Comparison of ENCODE assay signal across 9 mouse cellular contexts in genomic region chr15:86201696-86202330, GRCm38 (mm10). TPM values are rescaled to one million over a fixed set of nuclear protein-coding genes. Genes with fewer than 3 reads are reported as not detected.
A peak's percentile ranks its signal among the peaks of the same experiment; 100 is the strongest.
DNase-seq lines count a peak whose midpoint lies in the region; ATAC-seq and TF ChIP-seq lines count a peak whose summit lies in the region.
"Had no signal": no experiment of that assay in that cellular context is flagged by ENCODE, and none has a peak within 500 bp of the region (broad histone marks: within the 10 kb centered on the region; RNA-seq: fewer than 3 reads in every experiment).

No protein-coding gene starts in this region.

- no peak overlapping the region for H3K4me2 ChIP-seq in heart, embryonic 14.5 days (ENCODE audit: low read length)
- no peak overlapping the region for H3K4me2 ChIP-seq in liver, embryonic 11.5 days

- no peak for TF ChIP-seq POLR2A in brain, embryonic 14.5 days (IDR thresholded peaks at IDR 0.05; ENCODE audit: borderline replicate concordance, extremely low read depth, insufficient read depth, insufficient read length, poor library complexity, severe bottlenecking)

- no peak for TF ChIP-seq CTCF in brain, embryonic 14.5 days (IDR thresholded peaks at IDR 0.05; ENCODE audit: borderline replicate concordance, extremely low read depth, insufficient read depth, insufficient read length)

- H3K4me3 ChIP-seq in heart, embryonic 14.5 days (ENCODE audit: control insufficient read depth in 1 of 2, insufficient read depth in 1 of 2, low read depth in 1 of 2, low read length in 2 of 2), result no peak overlapping the region
- H3K4me3 ChIP-seq in liver, embryonic 11.5 days (ENCODE audit: low read depth, low read length), result no peak overlapping the region

- intact Hi-C loops in heart, postnatal 25 days (cut with DNase I), result loop anchor here (10.0 kb wide), 1 partner anchor 47 kb away; no protein-coding TSS in a partner anchor

- no peak for DNase-seq in heart, postnatal 25 days (ENCODE audit: low spot score)
- DNase-seq in liver, embryonic 11.5 days (ENCODE audit: low spot score), result no peak
- DNase-seq in liver, result no peak
- DNase-seq in brain, embryonic 14.5 days (ENCODE audit: low read depth), result peak; percentile 43
- DNase-seq in lung, postnatal 4 days, result peak; percentile 59 to 66
- DNase-seq in frontal cortex, postnatal 14 days (ENCODE audit: low spot score in 2 of 2), result no peak
- DNase-seq in adrenal gland, postnatal 25 days, result no peak

- no peaks in the 10 kb centered on the region for H3K27me3 ChIP-seq in heart, embryonic 14.5 days (ENCODE audit: control insufficient read depth, insufficient read depth, low read length)
- no peaks in the 10 kb centered on the region for H3K27me3 ChIP-seq in liver, embryonic 11.5 days (replicated peaks; ENCODE audit: control insufficient read depth, insufficient read depth, low read length)

- ATAC-seq in heart, embryonic 14.5 days (ENCODE audit: insufficient number of reproducible peaks, insufficient read depth, low FRiP score, low read depth), result no peak
- no peak for ATAC-seq in liver, embryonic 11.5 days (replicated peaks; ENCODE audit: low FRiP score)
- ATAC-seq: activated CD4-positive, CD25-positive, alpha-beta regulatory T cell, adult 4 months had no signal

- peaks cover 4 to 13% of the 10 kb centered on the region in 2 experiments; a peak in 3 of 4 replicates for H3K4me1 ChIP-seq in heart, embryonic 14.5 days (ENCODE audit: control insufficient read depth in 2 of 2, insufficient read depth in 2 of 2, low read length in 2 of 2)
- peaks cover 20% of the 10 kb centered on the region for H3K4me1 ChIP-seq in liver, embryonic 11.5 days (replicated peaks; ENCODE audit: control insufficient read depth, insufficient read depth, low read length)

- 63% methylated on average over 9 of the region's 9 CpGs for WGBS in heart, embryonic 14.5 days
- 73% methylated on average over 9 of the region's 9 CpGs for WGBS in liver, embryonic 11.5 days

- H3K36me3 ChIP-seq in heart, embryonic 14.5 days (ENCODE audit: control insufficient read depth, insufficient read depth, low read length), result no peaks in the 10 kb centered on the region
- no peaks in the 10 kb centered on the region for H3K36me3 ChIP-seq in liver, embryonic 11.5 days (ENCODE audit: control insufficient read depth, insufficient read depth, low read length)

- no peak overlapping the region for H3K9ac ChIP-seq in heart, embryonic 14.5 days (ENCODE audit: low read length)
- H3K9ac ChIP-seq in liver, embryonic 11.5 days (ENCODE audit: low read depth, low read length), result no peak overlapping the region

- peak overlapping the region; percentile 31 to 55 for H3K27ac ChIP-seq in heart, embryonic 14.5 days (replicated peaks in 1 of 2; ENCODE audit: control insufficient read depth in 1 of 2, insufficient read depth in 1 of 2, low read depth in 2 of 2, low read length in 2 of 2)
- peak overlapping the region; percentile 21; the same call in 1 of the 2 replicates for H3K27ac ChIP-seq in liver, embryonic 11.5 days (ENCODE audit: low read depth, low read length)

- H3K9me3 ChIP-seq in heart, embryonic 14.5 days (ENCODE audit: control insufficient read depth, low read length), result no peaks in the 10 kb centered on the region
- H3K9me3 ChIP-seq in liver, embryonic 11.5 days (ENCODE audit: control insufficient read depth, low read length), result no peaks in the 10 kb centered on the region

RNA-seq across cellular contexts. Expression of gene Tbc1d22a, which starts 12.4 kb away (rescaled TPM):
- polyA plus RNA-seq in heart, embryonic 14.5 days (2014; fragmentation: Nextera tagmentation; extraction: Ambion mirVana), result 8.6 and 9.1 TPM in 2 replicates
- total RNA-seq in heart, postnatal 25 days (2021), result 10 to 100 TPM; 21.2 to 21.7 TPM
- polyA plus RNA-seq in liver, embryonic 11.5 days (2014; fragmentation: Nextera tagmentation; extraction: Ambion mirVana), result 10.8 and 11.7 TPM in 2 replicates
- 16.8 and 21.8 TPM in 2 replicates for polyA plus RNA-seq in brain, embryonic 14.5 days (2012; rRNA removed)
- total RNA-seq in adrenal gland, postnatal 25 days (2021), result 24.7 and 33.8 TPM in 2 replicates

RNA-seq across cellular contexts. Expression of gene Cerk, which starts 15.9 kb away (rescaled TPM):
- polyA plus RNA-seq in heart, embryonic 14.5 days (2014; fragmentation: Nextera tagmentation; extraction: Ambion mirVana), result 15.4 and 16.1 TPM in 2 replicates
- total RNA-seq in heart, postnatal 25 days (2021), result 10 to 100 TPM; 29.7 to 29.9 TPM
- 8.4 and 8.5 TPM in 2 replicates for polyA plus RNA-seq in liver, embryonic 11.5 days (2014; fragmentation: Nextera tagmentation; extraction: Ambion mirVana)
- 27.3 and 32.0 TPM in 2 replicates for polyA plus RNA-seq in brain, embryonic 14.5 days (2012; rRNA removed)
- 26.4 and 29.6 TPM in 2 replicates for total RNA-seq in adrenal gland, postnatal 25 days (2021)

Comparison
In these comparisons a context has a peak if more than half of its experiments do, and no peak if none do; other contexts are left out.
1. DNase-seq: peak in brain, embryonic 14.5 days (single experiment) and lung, postnatal 4 days (2 of 2); none in heart, postnatal 25 days (single experiment), liver, embryonic 11.5 days (single experiment), liver (single experiment), frontal cortex, postnatal 14 days (0 of 2) and adrenal gland, postnatal 25 days (single experiment).